Mouse (Mus musculus): ENCODE measurements around the gene Gnai3.

Gnai3 gene

DNA sequence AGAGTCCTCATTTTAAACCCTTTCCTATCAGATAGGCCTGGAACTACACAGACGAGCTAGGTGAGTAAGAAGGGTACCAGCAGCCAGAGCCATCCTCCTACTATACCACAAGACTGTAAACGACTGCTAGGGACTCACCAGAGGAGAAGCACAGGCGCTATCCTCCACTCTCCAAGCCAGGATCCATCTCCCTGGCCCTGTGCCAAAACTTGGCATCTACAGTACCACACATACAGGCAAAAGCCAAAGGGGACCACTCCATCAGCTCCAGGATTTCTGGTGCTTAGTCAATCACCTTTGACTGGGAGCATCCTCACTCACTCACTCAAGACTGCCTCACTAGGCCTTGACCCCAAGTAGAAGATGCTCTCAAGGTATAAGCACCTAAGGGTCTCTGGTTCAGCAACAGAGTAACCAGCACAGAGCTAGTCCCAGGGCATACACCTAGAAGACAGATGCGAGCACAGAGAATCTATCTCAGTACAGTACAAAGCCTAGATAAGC is 62.0 kb downstream of the Gnai3 start:
- 53% methylated on average over 4 of the region's 4 CpGs for WGBS

DNA sequence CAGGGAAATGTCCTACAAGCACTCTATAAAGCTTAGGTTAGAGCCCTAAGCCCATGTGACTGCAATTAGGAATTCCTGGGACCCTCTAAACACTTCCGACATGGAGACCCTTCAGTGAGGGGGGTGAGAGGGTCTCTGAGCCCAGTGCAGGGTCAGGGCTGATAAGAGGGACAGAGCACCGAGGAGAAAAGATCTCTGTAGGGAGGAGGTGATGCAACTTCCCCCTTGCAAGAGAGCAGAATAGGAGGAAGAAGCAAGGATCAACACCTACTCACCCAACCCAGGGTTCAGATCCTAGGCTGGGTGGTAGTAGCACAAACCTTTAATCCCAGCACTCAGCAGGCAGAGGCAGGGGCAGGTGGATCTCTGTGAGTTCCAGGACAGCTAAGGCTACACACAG is 62.8 kb downstream of the Gnai3 start:
- 50% methylated on average over 2 of the region's 2 CpGs for WGBS

DNA sequence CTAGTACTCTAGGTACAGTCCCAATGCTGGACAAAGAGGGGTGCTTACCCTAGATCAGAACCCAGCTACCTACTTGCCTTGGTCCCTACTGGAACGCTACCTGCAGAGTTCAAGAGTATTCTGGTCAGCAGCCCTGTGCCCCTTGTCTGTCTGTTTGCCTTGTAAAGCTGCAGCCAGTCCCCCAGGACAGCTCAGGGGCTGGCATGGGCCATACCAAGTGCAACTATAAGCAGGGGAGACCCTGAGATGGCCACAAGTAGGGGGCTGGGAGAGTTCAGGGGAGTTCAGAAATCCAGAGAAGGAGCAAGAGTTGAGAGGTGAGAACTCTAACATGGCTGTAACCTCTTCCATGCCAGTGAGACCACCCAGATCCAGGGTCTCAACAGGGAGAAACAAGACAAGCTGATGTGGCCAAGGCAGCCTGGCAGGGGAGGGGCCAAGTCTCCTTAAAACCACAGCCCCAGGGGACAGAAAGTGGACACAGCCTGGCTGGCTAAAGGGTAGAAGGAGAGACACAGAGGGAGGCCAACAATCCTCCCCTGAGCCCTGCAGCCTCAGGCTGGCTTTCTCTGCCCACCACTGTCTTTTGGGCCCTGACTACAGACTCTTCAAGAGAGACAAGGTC is 63.6 kb downstream of the Gnai3 start:
- WGBS = 82% methylated on average over 1 of the region's 1 CpGs

DNA sequence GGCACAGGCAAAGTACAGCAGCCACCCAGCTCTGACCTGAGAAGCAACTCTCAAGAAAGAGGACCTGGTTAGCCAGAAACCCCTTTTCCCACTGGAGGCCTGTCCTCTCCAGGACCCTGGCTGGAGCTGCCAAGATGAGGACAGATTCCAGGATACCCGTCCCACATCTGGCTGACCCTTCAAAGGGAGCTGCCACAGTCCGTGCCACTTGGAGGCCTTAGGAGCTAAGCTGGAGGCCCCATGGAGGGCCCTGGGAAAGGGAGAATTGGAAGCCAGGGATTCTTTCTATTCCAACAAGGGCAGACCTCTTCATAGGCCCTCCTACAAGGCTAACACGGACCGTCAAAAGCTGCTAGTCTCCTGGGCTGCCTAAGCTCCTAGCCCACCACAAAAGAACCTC is 64.3 kb downstream of the Gnai3 start:
- 71% methylated on average over 4 of the region's 4 CpGs for WGBS

DNA sequence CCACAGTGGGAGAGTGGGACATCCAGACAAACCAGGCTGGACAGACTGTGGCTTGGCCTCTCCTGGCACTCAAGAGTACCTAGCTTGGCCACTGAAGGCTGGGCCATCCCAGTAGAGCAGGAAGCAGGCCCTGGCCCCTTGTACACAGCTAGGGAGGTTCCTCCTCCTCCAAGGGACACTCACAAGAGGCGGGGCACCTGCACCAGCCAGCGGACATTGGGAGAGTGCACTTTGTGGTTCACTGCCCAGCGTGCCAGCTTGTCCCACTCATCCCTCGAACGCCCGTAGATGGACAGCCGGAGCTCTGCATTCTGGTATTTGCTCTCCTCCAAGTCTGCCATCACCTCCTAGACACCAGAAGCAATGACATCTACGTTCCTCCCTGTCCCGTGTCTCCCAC is 69.1 kb downstream of the Gnai3 start:
- WGBS = 88% methylated on average over 9 of the region's 9 CpGs

DNA sequence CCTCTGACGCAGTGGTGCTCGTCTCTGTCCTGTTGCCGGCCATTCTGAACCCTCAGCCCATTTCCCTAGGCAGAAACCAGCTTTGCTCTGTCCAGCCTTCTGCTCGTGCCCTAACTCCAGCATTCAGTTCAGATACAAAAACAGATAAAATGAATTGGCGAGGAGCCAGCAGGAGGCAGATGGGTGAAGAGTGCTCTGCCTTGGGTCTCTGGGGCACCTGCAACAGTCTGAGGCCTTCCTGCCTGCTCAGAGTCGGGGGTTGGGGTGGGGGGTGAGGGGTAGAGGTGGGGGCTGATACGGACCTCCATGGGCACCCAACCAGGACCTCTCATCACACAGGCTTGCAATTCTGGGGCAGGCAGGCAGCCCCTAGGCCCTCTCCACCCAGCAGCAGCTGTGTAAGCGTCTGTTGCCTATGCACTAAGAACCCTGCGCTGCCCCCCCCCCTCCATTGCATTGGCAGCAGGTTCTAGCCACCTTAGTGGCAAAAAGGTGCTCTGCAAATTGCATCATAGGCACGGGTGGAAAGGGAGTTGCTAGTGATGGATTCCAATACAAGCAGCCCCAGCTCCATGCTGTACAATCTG is 72.9 kb downstream of the Gnai3 start:
- WGBS = 79% methylated on average over 10 of the region's 10 CpGs

DNA sequence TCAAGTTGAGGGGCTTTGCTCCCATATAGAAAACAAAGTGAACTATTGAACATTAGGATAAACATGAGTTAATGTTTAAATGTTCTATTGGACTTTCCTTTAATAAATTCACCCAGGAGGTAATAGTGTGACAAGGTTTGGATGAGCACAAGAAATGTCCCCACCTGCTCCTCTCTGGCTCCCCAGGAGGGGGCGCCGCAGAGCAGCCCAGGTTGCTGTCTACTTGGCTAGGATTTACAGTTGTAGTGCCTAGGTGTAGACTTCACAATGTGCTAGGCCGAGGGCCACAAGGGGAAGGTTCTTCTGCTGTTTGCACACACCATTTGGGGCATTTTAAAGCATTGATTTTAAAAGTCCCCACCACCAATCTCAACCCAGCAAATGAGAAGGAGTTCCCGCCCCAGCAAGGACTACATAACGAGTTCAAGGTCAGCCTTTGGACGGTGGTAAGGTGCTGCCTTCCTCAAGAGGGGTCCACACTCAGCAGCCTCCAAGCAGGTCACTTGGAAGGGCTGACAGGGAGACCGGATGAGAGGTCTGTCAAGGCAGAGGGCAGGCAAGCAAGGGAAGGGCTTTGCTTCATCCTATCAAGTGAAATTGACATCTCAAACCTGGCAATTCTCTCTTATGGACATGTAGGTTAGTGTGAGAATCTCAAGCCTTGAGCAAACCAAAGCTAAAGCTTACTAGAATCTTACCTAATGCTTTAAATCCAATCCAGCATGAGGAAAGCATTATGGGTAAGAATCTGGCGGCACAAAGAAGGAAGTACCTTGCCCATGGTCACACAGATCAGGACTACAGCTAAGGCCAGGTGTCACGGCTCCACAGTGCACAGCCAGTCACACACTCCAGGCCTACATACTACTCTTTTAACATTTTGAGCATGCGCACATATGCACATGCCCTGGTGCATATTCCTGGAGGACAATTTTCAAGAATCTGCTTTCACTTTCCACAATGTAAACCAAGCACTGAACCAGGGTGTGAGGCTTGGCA is 75.4 kb downstream of the Gnai3 start:
- WGBS = 67% methylated on average over 10 of the region's 10 CpGs

DNA sequence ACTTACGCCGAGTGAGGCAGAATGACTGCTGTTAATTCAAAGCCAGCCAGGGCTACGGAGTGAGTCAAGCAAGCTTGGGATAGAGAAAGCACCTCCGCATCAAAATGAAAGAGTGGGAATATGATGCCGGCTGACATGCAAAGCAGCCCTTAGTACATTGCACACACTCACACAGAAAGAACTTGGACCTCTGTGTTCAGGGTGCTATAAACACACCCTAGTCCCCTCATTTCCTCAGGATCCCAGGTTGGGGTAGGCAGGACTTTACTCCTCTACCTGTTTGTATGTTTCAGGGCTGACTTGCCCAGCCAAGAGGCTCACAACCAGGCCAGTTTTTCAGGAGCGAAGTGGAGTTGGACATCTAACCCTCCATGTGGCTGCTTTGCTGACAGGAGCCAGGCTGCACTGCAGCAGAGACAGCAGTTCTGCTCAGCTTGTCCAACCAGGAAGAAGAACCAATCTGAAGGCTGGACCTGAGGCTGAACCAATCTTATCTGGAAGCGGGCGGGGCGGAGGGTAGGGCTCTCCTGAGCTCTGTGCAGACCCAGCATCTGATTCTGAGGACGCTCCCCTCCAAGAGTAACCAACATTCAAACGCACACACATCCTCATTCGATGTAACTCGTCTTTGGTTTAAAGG is 76.6 kb downstream of the Gnai3 start:
- 77% methylated on average over 13 of the region's 13 CpGs for WGBS

DNA sequence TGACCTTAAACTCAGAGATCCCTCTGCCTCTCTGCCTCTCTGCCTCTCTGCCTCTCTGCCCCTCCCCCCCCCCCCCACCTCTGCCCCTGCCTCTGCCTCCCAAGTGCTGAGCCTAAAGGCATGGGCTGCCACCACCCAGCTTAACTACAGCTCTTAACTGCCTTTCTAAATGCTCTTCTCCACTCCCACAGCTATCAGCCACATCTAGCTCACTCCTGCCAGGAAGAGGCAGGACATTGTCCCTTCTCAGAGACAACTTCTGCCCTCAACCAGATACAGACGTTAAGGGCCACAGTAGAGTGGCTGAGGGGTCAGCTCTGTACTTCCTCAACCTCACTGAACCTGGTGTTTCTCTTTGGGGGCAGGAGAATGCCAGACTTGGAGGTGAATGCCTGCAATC is 77.1 kb downstream of the Gnai3 start:
- 32% methylated on average over 1 of the region's 1 CpGs for WGBS

DNA sequence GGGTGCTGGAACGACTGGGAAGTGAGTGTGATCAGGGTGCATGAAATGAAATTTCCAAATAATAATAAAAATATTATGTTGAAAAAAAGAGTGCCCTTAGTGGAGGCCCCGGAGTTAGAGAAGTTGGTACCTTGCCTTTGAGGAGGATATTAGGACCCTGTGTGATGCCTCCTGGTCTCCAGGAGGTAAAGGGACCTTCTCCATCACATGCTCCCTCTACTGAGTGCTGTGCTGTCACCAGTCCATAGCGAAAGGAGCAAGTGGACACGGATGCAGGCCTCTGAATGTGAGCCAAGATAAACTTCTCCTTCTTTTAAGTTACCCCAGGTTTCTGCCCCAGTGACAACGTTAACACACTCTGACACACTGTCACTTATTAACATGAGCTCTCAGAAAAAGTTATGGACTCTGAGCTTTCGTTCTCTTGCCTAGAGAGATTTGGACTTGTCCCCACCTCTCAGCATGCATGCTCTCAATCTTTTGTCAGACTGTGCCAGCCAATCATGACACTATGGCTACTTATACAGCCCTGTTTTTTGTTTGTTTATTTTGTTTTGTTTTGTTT is 78.5 kb downstream of the Gnai3 start:
- WGBS = 70% methylated on average over 6 of the region's 6 CpGs

DNA sequence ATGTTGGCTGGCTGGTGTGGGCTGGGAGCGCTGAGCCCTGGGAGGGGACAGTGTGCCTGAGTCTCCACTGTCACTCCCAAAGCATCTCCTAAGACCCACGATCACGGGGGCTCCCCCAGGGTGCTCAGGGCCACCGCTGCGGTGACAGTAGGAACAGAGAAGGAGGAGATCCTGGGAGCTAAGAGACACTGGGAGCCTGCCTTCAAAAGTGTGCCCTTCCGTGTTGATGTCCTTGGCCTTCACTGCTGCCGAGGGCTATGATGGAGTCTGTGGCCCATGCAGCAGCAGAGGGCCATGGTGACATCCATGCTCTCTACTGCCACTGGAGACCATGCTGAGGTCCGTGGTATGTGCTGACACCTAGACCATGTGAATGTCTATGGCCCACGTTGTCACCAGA is 80.4 kb downstream of the Gnai3 start:
- 85% methylated on average over 9 of the region's 9 CpGs for WGBS

DNA sequence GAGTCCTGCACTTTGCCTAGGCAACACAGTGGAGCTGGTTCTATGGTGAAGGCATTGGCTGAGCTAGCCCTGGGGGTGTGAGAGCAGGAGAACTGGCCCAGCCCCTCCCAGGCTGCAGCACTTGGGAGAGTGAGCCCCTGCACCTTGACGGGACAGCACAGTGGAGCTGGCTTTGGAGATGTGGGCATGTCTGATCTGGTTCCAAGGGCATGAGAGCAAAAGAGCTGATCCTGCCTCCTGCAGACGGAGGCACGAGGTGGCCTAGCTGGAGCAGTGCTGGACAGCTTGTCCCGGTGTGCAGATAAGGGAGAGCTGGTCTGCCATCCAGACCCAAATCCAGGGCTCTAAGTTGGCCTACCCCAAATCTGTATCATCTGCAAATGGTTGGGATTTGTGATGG is 81.3 kb downstream of the Gnai3 start:
- 81% methylated on average over 4 of the region's 4 CpGs for WGBS

DNA sequence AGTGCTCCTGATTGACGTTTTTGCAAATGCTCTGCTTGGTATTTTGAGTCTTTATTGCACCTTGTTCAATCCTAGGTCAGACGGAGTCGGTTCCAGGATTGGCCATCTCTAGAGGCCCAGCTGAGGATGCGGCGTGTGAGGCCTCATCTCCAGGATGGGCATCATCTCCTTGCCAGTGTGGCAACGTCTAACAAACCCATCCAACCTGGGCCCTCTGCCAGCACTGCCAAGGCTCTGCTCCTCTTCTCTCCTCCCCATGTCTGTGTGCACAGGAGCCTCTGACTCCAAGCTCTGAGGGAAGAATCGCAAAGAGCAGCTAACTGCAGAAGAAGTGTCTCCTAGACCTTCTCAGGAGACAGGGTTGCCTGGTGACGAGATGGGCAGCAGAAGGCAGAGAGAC is 83.3 kb downstream of the Gnai3 start:
- WGBS = 80% methylated on average over 8 of the region's 8 CpGs

DNA sequence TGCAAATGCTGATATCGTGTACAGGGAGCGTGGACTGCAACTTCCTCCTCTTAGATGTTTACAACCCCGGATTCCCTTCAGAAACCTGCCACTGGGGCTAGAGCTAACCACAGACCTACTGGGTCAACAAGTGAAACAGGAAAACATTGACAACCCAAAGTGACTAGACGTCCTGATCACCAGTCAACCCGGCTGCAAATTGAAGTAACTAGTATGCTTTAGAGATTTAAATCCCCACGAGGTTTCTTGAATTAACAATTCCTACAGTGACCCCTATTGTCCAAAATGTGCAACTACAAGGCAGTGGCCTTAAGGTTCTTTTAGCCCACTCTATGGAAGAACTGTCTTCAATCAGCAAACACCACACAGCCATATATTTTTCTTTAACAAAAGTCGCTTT is 84.5 kb downstream of the Gnai3 start:
- 19% methylated on average over 7 of the region's 7 CpGs for WGBS
